Mouse (Mus musculus) kidney, postnatal 36 days (tissue): Measurements from ENCODE around the gene Pgbd5.

Experiments
- DNase-seq, 2 experiments: peaks; one replicate each; pipeline ENCODE4 v3.0.0; 2021 to 2022; ENCODE audit warnings: mixed read lengths in 2 of 2

Gene Pgbd5

GRCm38 (mm10) chr8:124439558-124439957 lies at the start of gene Pgbd5:
Pgbd5 (minus strand) TSS chr8:124439658.
- DNase-seq: no peak

- no peak for DNase-seq
Measured at GRCm38 (mm10) chr8:124483356-124484115, 44.1 kb upstream of the Pgbd5 start.

GRCm38 (mm10) chr8:124482790-124483189 lies 43.3 kb upstream of the Pgbd5 start:
- DNase-seq: no peak

GRCm38 (mm10) chr8:124480321-124480720 lies 40.9 kb upstream of the Pgbd5 start:
- no peak for DNase-seq

- no peak for DNase-seq
Measured at GRCm38 (mm10) chr8:124479251-124479650, 39.8 kb upstream of the Pgbd5 start.

- DNase-seq: no peak
Measured at GRCm38 (mm10) chr8:124476701-124477100, 37.2 kb upstream of the Pgbd5 start.

GRCm38 (mm10) chr8:124475690-124476089 lies 36.2 kb upstream of the Pgbd5 start:
- DNase-seq: no peak

GRCm38 (mm10) chr8:124464641-124465040 lies 25.2 kb upstream of the Pgbd5 start:
- DNase-seq: no peak

GRCm38 (mm10) chr8:124463111-124463510 lies 23.7 kb upstream of the Pgbd5 start:
- DNase-seq: no peak

- DNase-seq: no peak
Measured at GRCm38 (mm10) chr8:124462192-124462591, 22.7 kb upstream of the Pgbd5 start.

GRCm38 (mm10) chr8:124461103-124461502 lies 21.6 kb upstream of the Pgbd5 start:
- no peak for DNase-seq

- DNase-seq: no peak
Measured at GRCm38 (mm10) chr8:124460660-124461059, 21.2 kb upstream of the Pgbd5 start.

GRCm38 (mm10) chr8:124459627-124460026 lies 20.2 kb upstream of the Pgbd5 start:
- DNase-seq: peak; percentile 3 to 42

GRCm38 (mm10) chr8:124455359-124455758 lies 15.9 kb upstream of the Pgbd5 start:
- no peak for DNase-seq

GRCm38 (mm10) chr8:124450192-124450895 lies 10.9 kb upstream of the Pgbd5 start:
- DNase-seq: peak in 1 of 2 experiments; percentile 11

GRCm38 (mm10) chr8:124448962-124449670 lies 9.7 kb upstream of the Pgbd5 start:
- DNase-seq: peak; percentile 2 to 15

- no peak for DNase-seq
Measured at GRCm38 (mm10) chr8:124436741-124437140, 2.7 kb downstream of the Pgbd5 start.

- DNase-seq: no peak
Measured at GRCm38 (mm10) chr8:124435707-124436243, 3.7 kb downstream of the Pgbd5 start.

GRCm38 (mm10) chr8:124435170-124435569 lies 4.3 kb downstream of the Pgbd5 start:
- no peak for DNase-seq

GRCm38 (mm10) chr8:124434126-124434790 lies 5.2 kb downstream of the Pgbd5 start:
- DNase-seq: peak; percentile 97 to 98

GRCm38 (mm10) chr8:124433451-124434125 lies 5.9 kb downstream of the Pgbd5 start:
- peak in 1 of 2 experiments; percentile 25 for DNase-seq

GRCm38 (mm10) chr8:124430881-124431280 lies 8.6 kb downstream of the Pgbd5 start:
- no peak for DNase-seq
